Mouse (Mus musculus): ENCODE data around the gene 4930548H24Rik. TPM values are rescaled to one million over a fixed set of nuclear protein-coding genes. Genes with fewer than 3 reads are reported as not detected.

4930548H24Rik gene
- total RNA-seq, 2 experiments from 2014 or later = 0.20 TPM; not detected in 1

Other genes starting within 250 kb of the 4930548H24Rik start
- gene Nrbp1, start 244.9 kb upstream of the 4930548H24Rik start, total RNA-seq (2021) = 10 to 100 TPM; 81.6 to 84.8 TPM
- gene Gm9970, start 244.5 kb upstream of the 4930548H24Rik start, total RNA-seq (2021) = not detected
- gene Krtcap3, start 234.0 kb upstream of the 4930548H24Rik start, total RNA-seq (2021) = 1 to 10 TPM; 3.0 to 3.7 TPM
- 10 to 100 TPM; 69.1 to 93.8 TPM for gene Ift172, start 194.6 kb upstream of the 4930548H24Rik start, total RNA-seq (2021)
- 100 to 1,000 TPM; 144 to 187 TPM for gene Fndc4, start 189.7 kb upstream of the 4930548H24Rik start, total RNA-seq (2021)
- under 1 TPM in 1 of 2 experiments, not detected in 1; 0.10 TPM for gene Gckr, start 188.3 kb upstream of the 4930548H24Rik start, total RNA-seq (2021)
- 10 to 100 TPM; 46.2 to 47.9 TPM for gene Zfp512, start 33.3 kb upstream of the 4930548H24Rik start, total RNA-seq (2021)
- 10 to 100 TPM; 32.5 to 34.0 TPM for gene Gpn1, start 9.0 kb downstream of the 4930548H24Rik start, total RNA-seq (2021)
- gene Slc4a1ap, start 41.3 kb downstream of the 4930548H24Rik start, total RNA-seq (2021) = 10 to 100 TPM; 55.7 to 57.1 TPM
- 10 to 100 TPM; 17.7 to 19.5 TPM for gene Supt7l, start 42.1 kb downstream of the 4930548H24Rik start, total RNA-seq (2021)
- 100 to 1,000 TPM; 101 to 104 TPM for gene Mrpl33, start 111.2 kb downstream of the 4930548H24Rik start, total RNA-seq (2021)
- 1 to 10 TPM; 3.4 to 4.2 TPM for gene Rbks, start 211.9 kb downstream of the 4930548H24Rik start, total RNA-seq (2021)
- gene Babam2, start 211.9 kb downstream of the 4930548H24Rik start, total RNA-seq (2021) = 10 to 100 TPM; 38.2 to 50.1 TPM

Measured in layer of hippocampus, postnatal 36 days (tissue).